Mouse (Mus musculus): ENCODE measurements around the gene Sin3a.

Gene Sin3a

GRCm38 (mm10) chr9:57130577-57131433 lies 59.0 kb downstream of the Sin3a start, which contains the start of gene Man2c1:
Man2c1 (plus strand) TSS chr9:57130690.
- in situ Hi-C loops (cut with MboI, MseI) = loop anchor here in 1 of 2 experiments (5.0 kb wide), 1 partner anchor 59 kb away; the partner anchor contains the start of gene Sin3a

DNA sequence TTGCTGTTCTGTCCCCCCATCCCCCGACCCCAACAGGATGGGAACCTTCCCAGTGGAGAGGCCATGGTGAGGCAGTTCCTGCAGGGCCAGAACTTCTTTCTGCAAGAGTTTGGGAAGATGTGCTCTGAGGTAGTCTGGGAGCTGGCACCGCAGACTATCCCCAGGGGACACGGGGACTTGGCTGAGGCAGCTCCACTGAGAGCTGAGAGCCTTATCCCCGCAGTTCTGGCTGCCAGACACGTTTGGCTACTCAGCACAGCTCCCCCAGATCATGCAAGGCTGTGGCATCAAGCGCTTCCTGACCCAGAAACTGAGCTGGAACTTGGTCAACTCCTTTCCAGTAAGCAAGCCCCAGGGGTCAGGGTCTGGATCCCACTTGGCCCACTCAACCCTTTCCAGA lies 65.4 kb downstream of the Sin3a start:
- in situ Hi-C loops (cut with MboI, MseI) = no loop called here

- in situ Hi-C loops (cut with MboI, MseI) = no loop called here
These were observed 65.9 kb downstream of the Sin3a start for GRCm38 (mm10) chr9:57137777-57138176.

DNA sequence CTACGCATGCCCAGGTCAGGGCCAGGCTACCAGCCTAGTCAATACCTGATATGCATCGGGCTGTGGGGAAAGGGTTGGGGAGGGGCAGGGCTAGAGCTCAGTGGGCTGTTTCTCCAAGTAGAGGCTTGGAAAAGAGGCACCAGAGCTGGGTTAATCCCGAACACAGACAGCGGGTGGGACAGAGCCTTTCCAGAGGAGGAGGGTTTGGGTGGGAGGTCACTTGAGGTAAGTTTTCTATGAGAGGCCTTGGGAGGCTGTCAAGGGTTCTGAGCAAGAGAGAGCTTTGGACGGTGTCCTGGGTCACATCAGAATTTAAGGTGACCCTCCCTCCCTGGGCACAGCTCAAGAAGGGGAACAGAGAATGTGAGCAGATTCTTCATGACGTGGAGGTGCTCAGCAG lies 66.7 kb downstream of the Sin3a start:
- in situ Hi-C loops (cut with MboI, MseI) = no loop called here

DNA sequence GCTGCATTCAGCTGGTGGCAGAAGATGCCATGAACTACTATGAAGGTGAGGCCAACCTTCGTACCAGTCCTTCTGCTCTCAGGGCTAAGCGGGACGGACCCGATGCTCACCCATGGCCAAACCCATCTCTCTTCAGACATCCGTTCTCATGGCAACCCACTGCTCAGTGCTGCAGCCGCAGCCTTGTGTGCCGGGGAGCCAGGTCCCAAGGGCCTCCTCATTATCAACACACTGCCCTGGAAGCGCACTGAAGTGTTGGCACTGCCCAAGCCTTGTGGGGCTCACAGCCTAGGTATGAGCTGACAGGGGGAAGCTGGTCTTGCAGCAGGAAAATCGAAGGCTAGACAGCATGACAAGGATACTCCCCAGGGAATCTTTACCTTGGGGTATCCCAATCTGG lies 67.3 kb downstream of the Sin3a start:
- in situ Hi-C loops (cut with MboI, MseI) = no loop called here

- in situ Hi-C loops (cut with MboI, MseI) = no loop called here
These were observed 67.7 kb downstream of the Sin3a start for GRCm38 (mm10) chr9:57139571-57139970.

DNA sequence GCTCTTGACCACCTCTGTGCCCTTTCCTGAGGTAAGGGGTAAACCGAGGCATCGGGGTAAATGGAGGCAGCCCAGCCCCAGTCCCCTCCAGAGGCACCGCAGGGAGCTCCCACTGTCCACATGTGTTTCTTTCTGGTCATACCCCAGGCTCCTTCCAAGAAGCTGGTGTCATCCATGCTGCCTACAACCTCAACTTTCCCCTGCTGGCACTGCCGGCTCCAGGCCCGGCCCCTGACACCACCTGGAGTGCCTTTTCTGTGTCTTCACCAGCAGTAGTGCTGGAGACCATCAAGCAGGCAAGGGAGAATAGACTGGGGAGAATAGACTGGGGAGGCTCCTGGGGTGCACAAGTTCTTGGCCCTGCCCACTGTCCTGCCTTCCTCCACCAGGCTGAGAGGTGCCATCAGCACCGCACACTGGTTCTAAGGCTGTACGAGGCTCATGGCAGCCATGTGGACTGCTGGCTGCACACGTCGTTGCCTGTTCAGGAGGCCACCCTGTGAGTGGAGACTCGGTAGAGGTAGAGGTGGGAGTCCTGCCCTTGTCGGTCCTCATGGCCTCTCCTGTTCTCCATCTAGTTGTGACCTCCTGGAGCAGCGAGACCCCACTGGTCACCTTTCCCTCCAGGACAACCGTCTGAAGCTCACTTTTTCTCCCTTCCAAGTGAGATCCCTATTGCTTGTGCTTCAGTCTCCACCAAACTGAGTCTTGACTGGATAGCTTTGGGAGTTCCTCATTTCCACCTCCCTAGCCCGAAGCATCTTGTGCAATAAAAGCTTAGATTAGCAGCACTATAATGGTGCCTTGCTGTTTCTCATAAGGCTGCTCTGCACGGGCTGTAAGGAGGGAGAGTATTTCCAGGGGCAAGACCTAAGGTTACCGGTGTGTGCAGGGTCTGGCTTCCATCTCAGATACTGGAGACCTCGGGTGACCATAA lies 69.8 kb downstream of the Sin3a start:
- in situ Hi-C loops (cut with MboI, MseI) = no loop called here

- in situ Hi-C loops (cut with MboI, MseI) = no loop called here
These were observed 71.4 kb downstream of the Sin3a start for GRCm38 (mm10) chr9:57143212-57143611.

GRCm38 (mm10) chr9:57144830-57145229 lies 73.0 kb downstream of the Sin3a start:
- in situ Hi-C loops (cut with MboI, MseI) = no loop called here

DNA sequence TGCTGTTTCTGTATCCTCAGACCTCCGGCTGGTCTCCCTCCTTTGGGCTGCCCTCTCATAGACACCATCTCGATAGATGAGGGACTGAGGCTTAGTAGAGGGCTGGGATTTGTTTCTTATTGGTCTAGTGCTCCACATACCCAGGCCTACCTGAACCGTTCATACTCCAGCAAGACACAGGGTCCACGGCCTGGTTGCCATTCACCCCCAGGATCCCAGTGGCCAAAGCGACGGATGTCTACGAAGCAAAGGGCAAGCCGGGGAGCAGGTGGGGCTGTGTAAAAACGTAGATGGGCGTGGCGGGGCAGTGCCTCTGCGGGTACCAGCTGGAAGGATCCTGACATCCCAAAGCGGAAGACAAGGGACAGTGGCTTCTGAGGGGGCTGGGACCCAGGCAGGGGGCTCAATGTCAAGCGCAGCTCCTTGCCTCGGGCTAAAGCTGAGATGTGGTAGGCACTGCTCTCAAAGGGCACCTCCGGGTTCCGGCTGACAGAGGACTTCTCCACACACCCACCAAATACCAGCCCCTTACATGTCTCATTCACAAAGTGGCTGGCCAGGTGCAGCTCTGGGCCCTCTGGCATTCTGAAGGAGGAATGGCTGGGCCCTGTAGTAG lies 74.7 kb downstream of the Sin3a start:
- in situ Hi-C loops (cut with MboI, MseI) = no loop called here

GRCm38 (mm10) chr9:57147205-57148143 lies 75.6 kb downstream of the Sin3a start:
- in situ Hi-C loops (cut with MboI, MseI) = no loop called here

- in situ Hi-C loops (cut with MboI, MseI) = no loop called here
These were observed 76.5 kb downstream of the Sin3a start, which contains the start of gene Neil1 for GRCm38 (mm10) chr9:57148144-57148878. Neil1 (minus strand) TSS chr9:57148305.

DNA sequence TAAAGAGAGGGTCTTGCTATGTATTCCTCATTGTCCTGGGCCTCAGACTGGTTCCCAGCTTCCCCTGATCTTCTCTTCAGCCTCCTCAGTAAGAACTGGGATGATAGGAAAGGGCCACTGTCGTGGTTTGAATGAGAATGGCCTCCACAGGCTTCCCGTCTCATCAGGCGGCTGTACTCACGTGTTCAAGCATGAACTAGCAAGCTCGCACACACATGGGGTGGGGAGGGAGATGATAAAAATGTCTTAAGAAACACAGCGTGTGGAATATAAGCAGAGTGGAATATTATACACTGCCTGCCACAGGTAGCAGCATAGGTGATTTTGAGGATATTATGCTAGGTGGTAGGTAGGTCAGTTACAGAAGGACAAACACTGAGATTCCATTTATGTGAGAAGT lies 77.2 kb downstream of the Sin3a start:
- in situ Hi-C loops (cut with MboI, MseI) = no loop called here

DNA sequence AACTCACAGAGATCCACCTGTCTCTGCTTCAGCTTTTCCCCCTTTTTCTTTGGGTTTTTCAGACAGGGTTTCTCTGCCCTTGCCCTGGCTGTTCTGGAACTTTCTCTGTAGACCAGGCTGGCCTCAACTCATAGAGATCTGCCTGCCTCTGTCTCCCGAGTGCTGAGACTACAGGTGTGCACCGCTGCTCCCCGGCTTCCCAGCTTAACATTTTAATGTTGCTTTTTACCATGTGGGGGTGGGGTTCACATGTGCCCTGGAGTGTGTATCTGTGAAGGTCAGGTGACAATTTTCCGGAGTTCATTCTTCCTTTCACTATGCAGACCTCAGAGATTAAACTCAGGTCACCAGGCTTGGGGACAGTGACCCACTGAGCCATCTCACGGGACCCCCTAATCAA lies 78.4 kb downstream of the Sin3a start:
- in situ Hi-C loops (cut with MboI, MseI) = no loop called here

DNA sequence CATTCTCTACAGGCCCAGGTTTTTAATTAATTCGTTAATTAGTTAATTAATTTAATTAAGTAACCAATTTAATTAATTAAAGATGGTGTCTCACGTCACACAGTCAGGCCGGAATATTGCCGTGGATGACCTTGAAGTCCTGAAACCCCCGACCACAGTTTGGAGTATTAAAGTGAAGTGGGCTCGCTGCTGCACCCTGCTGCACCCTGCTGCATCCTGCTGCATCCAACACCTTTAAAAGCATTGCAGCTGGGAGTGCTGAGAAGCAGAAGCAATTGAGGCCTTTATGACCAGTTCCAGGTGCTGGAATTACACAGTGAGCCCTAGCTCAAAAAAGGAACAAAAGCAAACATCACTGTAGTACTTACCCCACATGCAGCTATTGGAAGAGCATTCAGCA lies 80.5 kb downstream of the Sin3a start:
- in situ Hi-C loops (cut with MboI, MseI) = no loop called here

DNA sequence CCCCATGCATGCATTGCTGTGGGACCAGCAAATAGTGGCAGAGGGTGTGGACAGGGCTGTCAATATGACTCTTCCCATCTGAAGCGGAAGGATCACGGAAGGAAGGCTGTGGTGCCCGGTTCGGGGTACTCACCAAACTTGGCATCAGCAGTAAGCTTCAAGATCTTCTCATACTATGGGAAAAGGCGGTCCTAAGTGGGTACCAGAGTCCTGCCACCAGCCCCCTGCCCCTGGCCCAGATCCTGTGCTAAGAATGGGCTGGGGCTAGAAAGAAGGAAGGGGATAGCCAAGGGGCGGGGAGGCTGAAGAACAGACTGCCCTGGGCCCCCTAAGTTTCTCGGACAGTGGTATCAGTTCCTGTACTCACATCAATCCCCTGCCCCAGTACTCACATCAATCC lies 84.5 kb downstream of the Sin3a start:
- in situ Hi-C loops (cut with MboI, MseI) = no loop called here

GRCm38 (mm10) chr9:57156823-57157222 lies 85.0 kb downstream of the Sin3a start:
- in situ Hi-C loops (cut with MboI, MseI) = no loop called here

DNA sequence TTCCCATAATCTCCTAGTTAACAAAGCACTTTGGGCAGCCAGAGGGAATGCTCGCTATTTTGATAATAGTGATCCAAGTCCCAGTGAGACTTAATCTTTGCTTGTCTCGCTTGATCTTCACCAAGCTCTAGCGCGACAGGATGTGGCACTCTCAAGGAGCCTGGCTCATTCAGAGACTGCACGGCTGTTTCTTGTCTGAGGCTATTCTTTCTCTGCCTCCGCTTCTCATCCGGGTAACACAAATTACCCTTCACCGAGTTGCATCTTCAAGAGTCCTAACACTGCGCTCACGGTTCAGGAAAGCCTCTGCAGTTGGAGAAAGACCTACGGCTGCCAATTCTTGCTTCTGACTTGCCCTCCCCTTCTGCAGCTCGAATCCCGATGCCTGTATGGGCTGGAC lies 85.7 kb downstream of the Sin3a start:
- in situ Hi-C loops (cut with MboI, MseI) = no loop called here

GRCm38 (mm10) chr9:57158013-57158470 lies 86.2 kb downstream of the Sin3a start, which contains the start of gene Commd4:
Commd4 (minus strand) TSS chr9:57158331.
- in situ Hi-C loops (cut with MboI, MseI) = no loop called here

GRCm38 (mm10) chr9:57158506-57158905 lies 86.7 kb downstream of the Sin3a start:
- in situ Hi-C loops (cut with MboI, MseI) = no loop called here
